Mouse (Mus musculus) B cell, adult 67 days (primary cell): ENCODE results near the gene Stxbp3. TPM values are rescaled to one million over a fixed set of nuclear protein-coding genes. Genes with fewer than 3 reads are reported as not detected.

Source experiments
- total RNA-seq, 2 experiments: library from RNA; stranded (reverse); gene quantifications; 4 replicates each; pipeline ENCODE4 v1.2.4; 2023

Gene Stxbp3
- total RNA-seq: 10 to 100 TPM; 86.8 to 97.6 TPM

GRCm38 (mm10) chr3:108840000-108840715 lies at the start of gene Stxbp3:
TSS of gene Stxbp3 (minus strand) at chr3:108840526.

DNA sequence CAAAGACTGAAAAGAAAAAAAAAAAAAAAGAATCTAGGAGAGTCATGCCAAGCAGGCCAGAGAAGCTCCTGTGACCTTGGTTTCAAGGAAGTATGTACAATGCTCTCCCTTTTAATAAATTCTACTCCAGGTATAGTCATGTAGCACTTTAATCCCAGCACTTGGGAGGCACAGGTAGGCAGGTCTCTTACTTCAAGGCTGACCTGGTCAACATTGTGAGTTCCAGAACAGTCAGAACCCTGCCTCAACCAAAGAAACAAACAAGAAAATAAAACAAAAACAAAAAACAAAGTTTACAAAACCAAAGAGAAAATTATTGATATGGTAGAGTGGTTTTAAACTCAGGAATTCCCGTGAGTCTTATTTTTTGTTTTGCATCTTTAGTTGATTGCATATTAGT lies 49.6 kb upstream of the Stxbp3 start, which contains the start of gene Fndc7:
TSS of gene Fndc7 (minus strand) at position 101 of the 400 bp plus-strand sequence.

Other genes with a start within 250 kb of the Stxbp3 start
- gene Wdr47, start 249.2 kb downstream of the Stxbp3 start, total RNA-seq: 10 to 100 TPM; 19.8 to 29.3 TPM
- 10 to 100 TPM; 42.6 to 43.1 TPM for gene Clcc1, start 186.6 kb downstream of the Stxbp3 start, total RNA-seq
- gene Gpsm2, start 118.2 kb downstream of the Stxbp3 start, total RNA-seq: not detected
- gene Aknad1, start 100.9 kb downstream of the Stxbp3 start, total RNA-seq: not detected
- gene Fndc7, start 49.5 kb upstream of the Stxbp3 start, total RNA-seq: 1 to 10 TPM; 1.4 to 2.1 TPM
- 100 to 1,000 TPM; 250 to 251 TPM for gene Prpf38b, start 71.2 kb upstream of the Stxbp3 start, total RNA-seq
- not detected for gene Henmt1, start 99.3 kb upstream of the Stxbp3 start, total RNA-seq
- gene Gm9857, start 99.9 kb upstream of the Stxbp3 start, total RNA-seq: not detected
- 1 to 10 TPM; 7.2 to 9.3 TPM for gene Fam102b, start 187.1 kb upstream of the Stxbp3 start, total RNA-seq
- not detected for gene Slc25a54, start 239.9 kb upstream of the Stxbp3 start, total RNA-seq